Mouse (Mus musculus) urinary bladder, postnatal 4 days (tissue): ENCODE data around the gene Aoah.

Source experiments
- DNase-seq, 2 experiments: peaks; one replicate each; pipeline ENCODE4 v3.0.0; 2021 to 2022; ENCODE audit warnings: low spot score in 2 of 2

Gene Aoah

GRCm38 (mm10) chr13:20916698-20917511 lies 123.0 kb downstream of the Aoah start:
- DNase-seq = no peak

GRCm38 (mm10) chr13:20920401-20920800 lies 126.5 kb downstream of the Aoah start:
- no peak for DNase-seq

- DNase-seq = no peak
Measured at GRCm38 (mm10) chr13:20936016-20936415, 142.1 kb downstream of the Aoah start.

- DNase-seq = peak in 1 of 2 experiments; percentile 68
Measured at GRCm38 (mm10) chr13:20937452-20937851, 143.5 kb downstream of the Aoah start.

- DNase-seq = no peak
Measured at GRCm38 (mm10) chr13:20939099-20939498, 145.2 kb downstream of the Aoah start.

GRCm38 (mm10) chr13:20940389-20940788 lies 146.5 kb downstream of the Aoah start:
- DNase-seq = no peak

GRCm38 (mm10) chr13:20941707-20942106 lies 147.8 kb downstream of the Aoah start:
- no peak for DNase-seq

- no peak for DNase-seq
Measured at GRCm38 (mm10) chr13:20963086-20963485, 169.2 kb downstream of the Aoah start.

GRCm38 (mm10) chr13:20981234-20982230 lies 187.6 kb downstream of the Aoah start:
- DNase-seq = no peak

- no peak for DNase-seq
Measured at GRCm38 (mm10) chr13:20985510-20985909, 191.6 kb downstream of the Aoah start.

- no peak for DNase-seq
Measured at GRCm38 (mm10) chr13:20985961-20986360, 192.0 kb downstream of the Aoah start.

- DNase-seq = no peak
Measured at GRCm38 (mm10) chr13:21005238-21005637, 211.3 kb downstream of the Aoah start.

- DNase-seq = no peak
Measured at GRCm38 (mm10) chr13:21005642-21006320, 211.9 kb downstream of the Aoah start.

- DNase-seq = no peak
Measured at GRCm38 (mm10) chr13:21006321-21006653, 212.4 kb downstream of the Aoah start.

GRCm38 (mm10) chr13:21013659-21014058 lies 219.7 kb downstream of the Aoah start:
- DNase-seq = no peak

- DNase-seq = no peak
Measured at GRCm38 (mm10) chr13:21024831-21025230, 230.9 kb downstream of the Aoah start.

- no peak for DNase-seq
Measured at GRCm38 (mm10) chr13:21033176-21033575, 239.3 kb downstream of the Aoah start.

GRCm38 (mm10) chr13:21035011-21035410 lies 241.1 kb downstream of the Aoah start:
- DNase-seq = no peak

GRCm38 (mm10) chr13:21035981-21036380 lies 242.1 kb downstream of the Aoah start:
- DNase-seq = no peak

- no peak for DNase-seq
Measured at GRCm38 (mm10) chr13:21040589-21041199, 246.8 kb downstream of the Aoah start.

GRCm38 (mm10) chr13:21050118-21050517 lies 256.2 kb downstream of the Aoah start:
- no peak for DNase-seq

- no peak for DNase-seq
Measured at GRCm38 (mm10) chr13:21066021-21066420, 272.1 kb downstream of the Aoah start.
